Mouse (Mus musculus) left cerebral cortex, postnatal 10 days (tissue): ENCODE measurements at regions not wholly inside any gene's neighbourhood (a gene's known extent, or its start where the extent isn't known, plus 50 kb on each side); places are given as distances from the start of the nearest gene placed in this dataset.
"Not testable (repeated sequence)": the region's sequence is repeated elsewhere in the genome, so short reads cannot be mapped to it uniquely, and the experiment has no call there.

Experiments
- DNase-seq, 2 experiments: peaks; one replicate each; pipeline ENCODE4 v3.0.0; 2021 to 2022; ENCODE audit warnings: low spot score in 2 of 2, mixed read lengths in 1 of 2; ENCODE audit errors: extremely low spot score in 1 of 2
- intact Hi-C: fragments of 180-260 bp; cut with DNase I; formaldehyde crosslinking; loops from one replicate; pipeline ENCODE4 v1.15.1; 2025

DNA sequence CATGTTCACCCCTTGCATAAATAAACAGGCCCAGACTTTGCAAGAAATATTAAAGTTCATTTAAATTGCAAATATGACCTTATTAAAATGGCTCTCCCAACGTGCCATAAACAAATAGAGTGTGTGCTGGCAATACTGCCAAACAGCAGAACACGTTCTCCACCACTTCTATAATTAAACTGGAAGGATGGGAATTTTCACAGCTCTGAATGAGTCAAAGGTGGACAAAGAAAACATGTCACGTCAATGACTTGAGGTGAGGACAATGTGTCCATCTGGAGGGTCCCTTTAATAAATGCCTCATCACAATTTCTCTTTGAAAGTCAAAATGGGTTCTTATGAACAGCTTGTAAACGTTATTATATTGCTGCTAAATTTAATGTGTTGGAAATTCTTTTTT, 114.8 kb downstream of the Galc start:
- DNase-seq, result no peak
- intact Hi-C loops, result no loop called here

DNA sequence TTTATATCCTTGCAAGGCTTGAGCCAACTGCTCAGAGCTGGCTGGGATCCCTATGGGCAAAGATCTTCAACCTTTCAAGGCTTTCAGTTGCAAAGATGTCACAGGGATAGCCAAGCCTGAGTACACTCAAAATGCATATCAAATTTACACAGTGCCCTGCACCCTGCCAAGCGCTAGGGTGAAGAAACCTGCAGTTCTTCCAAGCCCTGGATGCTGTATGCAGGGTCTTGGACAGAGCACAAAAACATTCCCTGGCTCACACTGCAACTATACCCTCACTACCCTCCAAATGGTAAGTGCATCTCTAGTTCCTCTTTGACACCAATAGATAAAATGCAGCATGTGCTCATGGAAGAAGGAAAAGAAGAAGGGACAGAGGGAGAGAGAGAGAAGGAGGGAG, 116.1 kb downstream of the Galc start:
- intact Hi-C loops, result no loop called here
- no peak for DNase-seq

DNA sequence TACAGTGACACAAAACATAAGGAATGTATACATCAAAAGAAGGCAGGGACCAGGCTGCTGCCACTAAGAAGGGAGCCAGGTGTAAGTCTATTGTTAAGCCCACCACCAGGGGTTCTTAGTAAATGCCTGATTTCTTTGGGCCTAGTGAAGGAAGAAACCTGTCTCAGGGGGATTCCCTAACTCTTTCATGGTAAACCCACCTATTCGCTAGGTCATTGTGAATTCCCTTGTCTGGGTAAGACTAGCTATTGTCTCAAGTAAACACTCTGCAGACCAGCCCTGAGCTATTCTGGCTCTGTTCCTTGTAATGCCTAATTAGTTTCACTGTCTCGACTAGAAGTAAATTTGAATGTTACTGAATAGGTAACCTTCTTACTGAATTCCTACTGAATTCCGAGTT, 119.4 kb downstream of the Galc start:
- intact Hi-C loops, DNase-seq: not testable (repeated sequence)

DNA sequence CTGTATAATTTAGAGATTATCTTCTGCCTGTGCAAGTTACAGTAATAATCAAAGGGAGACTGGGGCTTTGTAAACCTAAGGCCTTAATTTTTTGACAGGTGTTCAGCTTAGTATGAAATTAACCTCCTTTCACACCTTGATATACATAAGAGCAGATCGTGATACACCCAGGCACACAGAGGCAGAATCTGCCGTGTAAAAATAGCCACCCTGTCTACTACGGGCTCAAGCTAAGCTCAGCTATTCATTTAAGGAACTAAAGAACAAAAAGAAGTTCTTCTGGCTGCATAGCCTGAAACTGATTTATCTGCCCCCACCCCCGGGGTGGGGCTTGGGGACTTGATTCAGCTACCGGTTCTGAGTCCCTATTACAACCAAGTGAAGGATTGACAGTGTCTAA, 128.0 kb downstream of the Galc start:
- intact Hi-C loops, result no loop called here
- DNase-seq, result no peak

DNA sequence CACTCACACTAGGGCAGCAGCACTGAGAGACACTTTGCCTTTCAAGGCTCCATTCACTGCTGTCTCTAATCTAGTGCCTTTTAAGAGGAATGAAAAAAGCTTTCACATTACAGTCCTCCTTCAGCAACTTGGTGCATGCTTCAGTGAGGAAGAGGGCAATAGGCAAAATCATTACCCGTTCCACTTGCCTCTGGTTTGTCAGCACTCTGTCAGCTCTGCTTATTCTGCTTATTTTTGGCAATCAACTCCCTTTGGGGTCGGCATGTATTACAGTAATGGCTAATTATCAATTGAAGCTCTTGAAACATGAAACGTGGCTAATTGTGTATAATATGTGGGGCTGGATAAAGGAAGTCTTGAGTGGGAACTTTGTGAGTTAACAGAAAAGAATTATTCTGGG, 135.7 kb downstream of the Galc start:
- intact Hi-C loops, result no loop called here
- DNase-seq, result no peak

DNA sequence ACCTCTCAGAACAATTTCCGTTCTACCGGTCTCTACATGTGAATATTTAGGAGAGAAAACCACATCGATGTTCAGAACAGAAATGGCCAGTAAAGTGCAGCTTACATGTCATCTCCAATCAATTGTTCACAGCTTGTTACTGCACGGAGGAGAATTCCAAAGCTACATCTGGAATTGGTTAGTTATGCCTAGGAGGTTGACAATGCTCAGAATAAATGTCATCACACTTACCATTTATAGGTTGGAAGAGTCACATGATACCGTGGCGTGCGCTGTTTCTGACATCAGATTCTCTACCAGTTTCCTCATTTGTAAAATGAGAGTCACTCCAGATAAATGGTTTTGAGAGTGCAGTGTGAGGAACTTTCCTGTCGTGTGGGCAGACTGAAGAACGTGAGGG, 151.2 kb downstream of the Galc start:
- intact Hi-C loops, result no loop called here

DNA sequence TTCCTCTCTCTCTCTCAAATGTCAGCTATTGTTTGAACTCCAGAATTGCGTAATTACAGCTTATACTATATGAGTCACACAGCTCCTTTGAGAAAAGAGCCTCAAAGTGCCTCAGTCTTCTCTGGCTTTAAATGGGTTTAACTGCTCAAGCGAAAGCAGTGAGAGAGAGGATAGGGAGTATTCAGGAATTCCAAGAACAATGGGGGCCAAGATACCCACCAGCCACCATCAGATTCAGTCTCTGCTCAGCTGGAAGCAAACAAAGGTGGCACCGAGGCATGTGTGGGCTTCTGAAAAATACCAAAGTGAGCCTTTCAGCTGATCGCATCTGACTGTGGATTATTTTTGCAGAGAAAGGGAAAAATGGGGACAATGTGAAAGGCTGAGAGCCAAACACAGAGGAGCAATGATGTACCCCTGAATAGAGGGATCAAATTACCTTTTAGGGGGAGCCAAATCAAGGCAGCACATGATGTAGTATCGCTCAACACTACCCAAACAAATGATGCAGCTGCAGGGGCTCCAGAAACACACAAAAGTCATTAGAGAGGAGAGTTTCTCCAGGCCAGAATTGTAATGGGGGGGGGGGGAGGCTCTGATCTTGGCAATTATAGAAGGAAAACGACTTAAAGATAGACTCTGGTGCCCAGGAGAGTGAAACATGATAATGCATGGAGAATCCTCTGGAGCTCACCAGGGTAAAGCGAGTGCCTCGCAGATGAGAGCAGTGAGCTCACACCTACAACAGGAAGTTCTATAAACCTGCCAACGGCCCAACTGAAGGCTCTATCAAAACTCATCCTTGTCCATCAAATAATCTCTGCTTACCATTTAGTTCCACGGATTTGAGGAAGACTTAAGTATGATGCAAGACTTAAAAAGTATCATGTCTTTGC, 152.2 kb downstream of the Galc start:
- no peak for DNase-seq
- intact Hi-C loops, result no loop called here

More for the DNA sequence above, 151.2 kb downstream of the Galc start:
- no peak for DNase-seq

DNA sequence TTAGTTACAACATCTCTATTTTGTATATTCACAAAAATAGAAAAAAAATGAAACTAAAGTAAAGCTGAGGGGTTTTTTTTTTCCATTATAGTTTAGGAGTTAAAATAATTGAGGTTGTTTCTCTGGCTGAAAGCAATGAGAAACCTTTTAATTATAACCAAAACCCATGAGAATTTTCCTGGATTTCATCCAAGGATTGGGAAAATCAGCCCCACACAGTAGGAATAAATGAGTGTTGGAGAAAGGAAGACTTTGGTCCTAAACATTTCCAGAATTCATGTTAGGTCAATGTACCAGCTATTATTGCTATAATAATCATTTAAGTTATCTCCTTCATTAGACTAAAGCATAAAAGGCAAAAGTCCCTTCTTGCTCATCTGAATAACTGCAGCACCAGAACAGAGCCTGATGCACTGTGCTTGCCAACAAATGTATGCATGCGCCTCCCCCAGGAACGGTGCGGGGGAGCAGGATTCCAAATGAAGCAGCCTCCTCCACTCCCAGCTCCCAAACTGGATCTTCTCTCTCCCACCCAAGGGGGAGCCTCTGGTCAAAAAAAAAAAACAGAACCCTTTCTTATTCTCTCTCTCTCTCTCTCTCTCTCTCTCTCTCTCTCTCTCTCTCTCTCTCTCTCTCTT, 153.0 kb downstream of the Galc start:
- DNase-seq, result peak; percentile 54 to 56
- intact Hi-C loops, result no loop called here

DNA sequence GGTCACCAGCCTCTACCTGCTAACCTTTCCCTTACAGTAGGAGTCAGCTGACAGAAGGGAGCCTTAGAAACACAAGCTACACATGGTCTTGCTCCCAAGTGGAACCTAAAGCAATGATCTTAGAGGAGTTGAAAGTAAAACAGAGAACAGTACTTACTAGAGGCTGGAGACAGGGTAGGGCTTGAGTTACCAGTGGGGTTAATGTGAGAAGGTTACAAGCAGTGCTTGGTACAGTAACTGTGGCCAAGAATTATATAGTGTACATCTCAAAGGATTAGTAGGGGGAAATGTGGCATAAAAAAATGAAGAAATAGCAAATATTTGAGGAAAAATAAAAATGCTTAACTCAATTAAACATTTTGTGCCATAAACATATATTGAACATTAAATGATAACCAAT, 153.5 kb downstream of the Galc start:
- DNase-seq, result no peak
- intact Hi-C loops, result no loop called here

DNA sequence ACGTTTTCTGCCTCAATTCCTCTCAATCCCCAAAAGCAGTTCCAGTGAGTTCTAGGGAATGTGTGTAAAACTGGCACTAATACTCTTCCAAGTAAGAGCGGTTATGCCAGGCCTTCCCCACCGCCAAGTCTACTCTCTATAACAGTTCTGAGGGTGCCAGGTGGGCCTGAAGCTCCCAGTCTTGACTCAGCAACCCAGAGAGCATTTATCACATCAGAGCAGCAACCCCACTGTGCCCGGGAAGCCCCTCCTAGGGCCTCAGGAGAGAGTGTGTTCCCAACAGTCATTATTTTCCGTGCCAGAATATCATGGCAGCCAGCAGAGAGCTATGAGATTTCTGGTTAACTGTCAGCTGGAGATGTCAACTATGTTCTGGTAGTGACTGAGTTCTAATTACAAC, 169.1 kb downstream of the Galc start:
- DNase-seq, result no peak
- intact Hi-C loops, result no loop called here

DNA sequence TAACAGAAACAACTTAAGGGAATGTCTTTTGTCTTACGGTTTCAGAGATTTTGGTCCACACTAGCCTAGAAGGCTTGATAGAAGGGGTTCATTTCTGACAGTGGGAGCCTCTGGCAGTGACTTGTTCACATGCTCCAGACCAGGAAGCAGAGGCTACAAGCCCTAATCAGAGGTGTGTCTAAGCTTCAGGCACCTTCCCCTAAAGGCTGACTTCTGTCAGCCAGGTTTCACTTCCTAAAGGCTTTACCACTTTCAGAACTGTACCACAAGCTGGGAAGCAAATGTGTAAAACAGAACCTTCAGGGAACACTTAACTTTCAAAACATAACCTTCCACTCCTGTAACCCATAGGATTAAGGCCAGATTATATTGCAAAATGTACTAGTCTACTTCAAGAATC, 180.9 kb downstream of the Galc start:
- intact Hi-C loops, result no loop called here
- no peak for DNase-seq

DNA sequence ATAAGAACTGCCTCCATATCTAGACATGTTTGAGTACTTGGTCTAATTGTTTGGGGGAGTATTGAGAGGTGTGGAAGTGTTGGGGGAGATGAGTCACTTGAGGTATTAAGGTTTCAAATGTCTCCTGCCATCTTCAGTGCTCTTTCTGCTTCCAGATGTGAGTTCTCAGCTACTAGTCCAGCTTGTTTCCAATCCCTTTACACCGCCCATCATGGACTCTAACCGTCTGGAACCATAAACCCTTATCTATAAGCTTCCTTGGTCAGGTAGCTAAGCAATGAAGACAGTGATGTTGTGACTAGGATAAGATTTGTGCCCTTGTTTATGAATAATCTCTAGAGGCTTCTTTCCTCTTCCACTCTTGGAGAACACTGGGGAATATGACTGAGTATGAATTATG, 183.7 kb downstream of the Galc start:
- no peak for DNase-seq
- intact Hi-C loops, result no loop called here

DNA sequence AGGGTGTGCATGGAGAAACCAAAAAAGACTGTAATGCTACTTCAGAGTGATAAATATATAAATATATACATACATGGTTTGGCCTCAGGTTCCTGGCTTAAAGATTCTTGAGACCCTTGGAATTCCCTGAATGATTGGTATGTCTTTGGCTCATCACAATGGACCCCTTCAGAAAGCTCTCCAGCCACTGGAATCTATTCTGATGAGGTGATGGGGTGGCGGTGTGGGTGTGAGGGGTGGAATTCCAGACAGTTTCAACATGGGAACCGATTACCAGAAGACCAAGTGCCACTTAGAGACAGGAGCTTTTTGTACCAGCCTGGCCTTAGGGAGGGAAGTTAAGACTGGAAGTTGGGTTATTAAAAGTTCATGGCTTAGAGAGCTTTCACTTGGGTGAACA, 190.1 kb downstream of the Galc start:
- no peak for DNase-seq
- intact Hi-C loops, result no loop called here

DNA sequence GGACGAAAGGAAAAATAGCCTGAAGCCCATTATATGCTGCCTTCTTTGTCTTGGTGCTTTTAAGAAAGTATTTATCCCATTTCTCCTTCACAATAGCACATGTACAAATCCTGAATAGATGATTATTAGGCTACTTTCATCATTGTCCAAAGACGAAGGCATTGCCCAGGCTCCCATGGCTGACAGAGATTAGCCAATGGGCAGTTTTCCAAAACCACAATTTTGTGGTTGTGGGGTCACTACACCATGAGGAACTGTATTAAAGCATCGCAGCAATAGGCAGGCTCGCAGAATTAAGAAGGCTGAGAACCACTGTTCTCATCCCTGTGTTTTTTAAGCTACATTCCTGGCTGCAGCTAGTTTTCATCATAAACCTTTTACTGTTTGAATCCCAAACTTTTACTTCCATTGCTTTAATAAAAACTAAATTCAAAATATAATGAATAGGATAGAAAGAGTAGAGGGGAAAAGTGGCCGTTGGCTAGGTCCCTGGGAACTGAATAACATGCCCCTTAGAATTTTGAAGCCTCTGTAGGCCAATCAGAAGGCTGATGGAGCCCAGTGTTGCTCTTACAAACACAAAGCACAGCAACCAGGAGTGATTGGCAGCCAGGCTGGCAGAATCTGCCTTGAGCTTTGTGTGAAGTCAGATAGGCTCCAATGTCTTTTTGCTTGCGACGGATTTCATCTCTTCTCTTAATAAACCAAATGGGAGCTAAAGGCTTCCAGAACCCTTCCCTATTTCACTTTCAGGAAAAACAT, 199.7 kb downstream of the Galc start:
- intact Hi-C loops, result no loop called here
- no peak for DNase-seq

DNA sequence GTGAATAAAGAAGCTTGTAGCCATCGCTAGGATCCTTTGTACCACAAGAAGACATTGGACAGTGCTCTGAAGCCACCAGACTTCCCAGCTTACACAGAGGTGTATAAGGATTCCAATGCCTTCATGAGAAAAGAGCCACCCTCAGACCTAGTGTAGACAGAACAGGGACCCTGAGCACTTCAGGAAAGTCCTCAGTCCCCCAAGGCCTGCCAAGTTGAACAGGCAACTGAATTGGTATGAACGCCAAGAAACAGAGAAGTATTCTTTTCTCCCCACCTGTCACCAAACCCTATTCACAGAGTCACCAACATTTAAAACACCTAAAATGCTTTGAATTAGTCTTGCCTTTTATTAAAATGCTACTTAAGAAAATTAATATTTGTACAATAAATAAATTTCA, 200.3 kb downstream of the Galc start:
- no peak for DNase-seq

DNA sequence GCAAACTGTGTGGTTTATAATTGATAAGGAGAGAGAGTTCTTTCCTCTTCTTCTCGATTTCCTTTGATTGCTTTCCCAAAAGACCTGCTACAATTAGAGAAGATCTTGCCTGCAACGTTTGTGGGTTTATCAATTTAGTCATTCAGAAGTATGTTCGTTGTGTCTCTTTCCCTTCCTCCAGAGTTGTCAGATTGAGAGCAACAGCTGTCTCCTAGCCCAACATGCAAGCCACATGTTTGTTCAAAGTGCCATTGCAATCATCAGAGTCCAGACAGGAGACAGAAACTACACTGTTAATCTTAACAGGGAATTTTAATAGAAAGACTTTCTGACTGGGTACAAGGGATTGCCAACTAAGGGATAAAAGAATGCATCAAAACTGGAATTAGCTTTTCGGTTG, 208.3 kb downstream of the Galc start:
- intact Hi-C loops, result no loop called here

More for the DNA sequence above, 200.3 kb downstream of the Galc start:
- intact Hi-C loops, result no loop called here

DNA sequence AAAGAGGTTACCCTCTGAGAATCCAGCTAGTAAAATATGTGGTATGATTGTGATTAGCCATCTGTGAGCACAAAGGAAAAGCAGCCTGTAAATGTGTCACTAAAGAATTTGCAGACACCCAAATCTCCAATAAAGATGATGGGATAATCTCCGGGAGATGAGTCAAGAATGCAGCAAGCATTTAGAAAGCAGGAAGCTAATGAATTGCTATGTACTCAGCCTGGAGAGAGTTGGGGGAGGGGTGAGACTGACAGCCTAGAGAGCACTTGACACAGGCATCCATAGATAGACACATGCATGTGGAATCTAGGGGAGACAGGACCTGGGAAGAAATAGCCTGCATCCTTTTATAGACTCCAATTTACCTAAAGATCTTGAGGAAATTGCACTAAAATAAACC, 208.8 kb downstream of the Galc start:
- intact Hi-C loops, result no loop called here
- no peak for DNase-seq

More for the DNA sequence above, 208.3 kb downstream of the Galc start:
- no peak for DNase-seq

DNA sequence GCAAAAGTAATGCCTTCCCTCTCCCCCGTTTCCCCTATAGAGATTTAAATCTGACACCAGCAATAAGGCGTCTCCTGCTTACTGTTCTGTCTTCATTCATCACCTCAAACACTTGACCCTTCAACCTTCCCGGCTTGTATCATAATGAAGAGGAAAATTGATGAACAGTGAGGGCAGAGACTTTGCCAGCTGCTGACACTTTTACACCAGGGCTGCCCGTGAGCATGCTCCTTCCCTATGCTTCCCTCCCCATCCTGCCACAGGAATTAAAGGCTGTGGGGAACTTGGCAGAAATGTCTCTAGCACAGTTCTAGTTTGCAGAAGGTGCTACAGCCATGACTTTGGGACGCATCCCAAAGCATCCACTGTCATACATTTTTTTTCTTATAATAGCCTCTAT, 209.2 kb downstream of the Galc start:
- DNase-seq, result no peak
- intact Hi-C loops, result no loop called here

DNA sequence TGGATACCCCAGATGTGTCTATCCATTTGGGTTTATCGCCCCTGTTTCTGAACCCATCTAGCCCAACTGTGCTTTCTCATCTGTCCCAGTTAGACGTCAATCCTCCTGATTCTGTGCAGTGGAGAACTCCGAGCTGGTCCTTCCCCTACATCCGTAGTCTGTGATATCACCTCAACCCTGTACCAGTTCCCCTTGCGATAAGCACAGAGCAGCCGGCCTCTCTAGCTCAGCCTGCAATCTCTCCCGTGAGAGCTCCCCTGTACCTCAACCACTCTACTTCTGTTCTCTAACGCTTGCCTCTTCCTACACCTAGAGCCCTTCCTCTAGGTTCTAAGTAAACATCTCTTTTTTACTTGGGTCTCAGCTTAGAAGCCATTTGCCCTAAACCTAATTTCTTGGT, 211.5 kb downstream of the Galc start:
- DNase-seq, result no peak
- intact Hi-C loops, result no loop called here
